Mouse (Mus musculus) cerebellum, adult 2 months (tissue): ENCODE measurements around the gene Mpped1. TPM values are rescaled to one million over a fixed set of nuclear protein-coding genes. Genes with fewer than 3 reads are reported as not detected.

Experiments
- DNase-seq, 2 experiments: peaks; one replicate each; pipeline ENCODE4 v3.0.0; 2021
- H3K27ac ChIP-seq: fragments of 200-500 bp; 2 replicates; pipeline ENCODE4 v1.5.1; 2012; ENCODE audit warnings: low read length, control low read depth, inconsistent platforms; ENCODE audit not compliant: insufficient read depth
- H3K27me3 ChIP-seq: fragments of 200-500 bp; 2 replicates; pipeline ENCODE4 v1.6.1; 2012; ENCODE audit warnings: inconsistent platforms, mild to moderate bottlenecking, low read length, moderate library complexity; ENCODE audit not compliant: control insufficient read depth, insufficient read depth
- H3K4me1 ChIP-seq: fragments of 200-500 bp; 2 replicates; pipeline ENCODE4 v1.6.1; 2011; ENCODE audit warnings: low read length; ENCODE audit not compliant: control insufficient read depth, insufficient read depth
- H3K4me3 ChIP-seq: fragments of 200-500 bp; replicated peaks from 2 replicates; pipeline ENCODE3; 2011; ENCODE audit warnings: mild to moderate bottlenecking, low read depth, low read length, control low read depth; ENCODE audit not compliant: insufficient read depth
- CTCF ChIP-seq: fragments of 200-500 bp; IDR thresholded peaks from 2 replicates; pipeline ENCODE4 v1.5.1; 2011; ENCODE audit warnings: low read depth, mild to moderate bottlenecking, control low read depth, low read length, moderate library complexity, borderline replicate concordance; ENCODE audit not compliant: insufficient read depth
- POLR2A ChIP-seq: fragments of 200-500 bp; IDR thresholded peaks from 2 replicates; pipeline ENCODE4 v1.6.1; 2011; ENCODE audit warnings: low read length, control low read depth, borderline replicate concordance; ENCODE audit not compliant: insufficient read depth
- WGBS: fragments of 180-500 bp; shearing (Covaris S2); methylation state at CpG from one replicate; pipeline ENCODE4 v1.1.7; 2018; 5-methylcytosine and 5-hydroxymethylcytosine counted together
- polyA plus RNA-seq: library from polyadenylated mRNA; depleted of rRNA; stranded (reverse); fragments of >200 nt; gene quantifications from 2 replicates; pipeline ENCODE4 v1.2.3, GENCODE M21; 2012; rRNA removed

Mpped1 gene
- polyA plus RNA-seq: 9.7 and 12.0 TPM in 2 replicates

GRCm38 (mm10) chr15:83779387-83779786 is at the start of gene Mpped1:
TSS of gene Mpped1 (plus strand) at chr15:83779467.
- TF ChIP-seq POLR2A (no peak), CTCF (no peak)
- WGBS: 9% methylated on average over 28 of the region's 37 CpGs
- Histone ChIP-seq H3K27me3 (peaks cover 2% of the 10 kb centered on the region; the same call in 1 of the 2 replicates), H3K4me1 (no peaks in the 10 kb centered on the region), H3K4me3 (no peak within 1 kb of the TSS), H3K27ac (no peak within 1 kb of the TSS)
- no peak for DNase-seq

GRCm38 (mm10) chr15:83740676-83741422 is 38.4 kb upstream of the Mpped1 start:
- Histone ChIP-seq H3K4me3 (no peak overlapping the region), H3K27ac (no peak overlapping the region), H3K27me3 (no peaks in the 10 kb centered on the region; the same call in 1 of the 2 replicates), H3K4me1 (no peaks in the 10 kb centered on the region; the same call in 1 of the 2 replicates)
- DNase-seq: no peak
- no peak for TF ChIP-seq CTCF
- no peak for TF ChIP-seq POLR2A
- WGBS: 29% methylated on average over 21 of the region's 21 CpGs

DNA sequence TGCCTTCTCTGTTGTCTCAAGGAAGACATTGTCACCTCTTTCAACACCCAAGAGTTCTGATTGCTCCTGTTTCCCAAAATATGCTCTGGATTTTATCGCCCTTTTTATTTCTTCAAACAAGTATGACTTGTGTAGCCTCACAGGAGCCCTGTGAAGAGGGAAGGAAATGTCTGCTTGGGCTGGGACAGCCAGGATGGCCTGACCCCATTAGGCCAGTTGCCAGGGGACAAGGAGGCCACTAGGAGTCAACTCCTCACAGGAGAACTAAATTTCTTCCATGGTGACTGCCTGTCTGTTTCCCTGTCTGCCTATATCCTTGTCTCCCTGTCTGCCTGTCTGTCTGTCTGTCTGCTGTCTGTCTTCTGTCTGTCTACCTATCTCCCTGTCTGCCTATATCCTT is 37.2 kb upstream of the Mpped1 start:
- WGBS: 97% methylated on average over 1 of the region's 1 CpGs
- Histone ChIP-seq H3K27ac (no peak overlapping the region), H3K4me3 (no peak overlapping the region), H3K27me3 (no peaks in the 10 kb centered on the region), H3K4me1 (no peaks in the 10 kb centered on the region)
- TF ChIP-seq POLR2A (no peak), CTCF (no peak)
- no peak for DNase-seq

- 35% methylated on average over 16 of the region's 16 CpGs for WGBS
- no peaks in the 10 kb centered on the region for H3K4me1 ChIP-seq
- no peak overlapping the region for H3K4me3 ChIP-seq
- H3K27ac ChIP-seq: no peak overlapping the region
- TF ChIP-seq CTCF: no peak
- H3K27me3 ChIP-seq: no peaks in the 10 kb centered on the region
- no peak for DNase-seq
Measured at GRCm38 (mm10) chr15:83746311-83746710, 33.0 kb upstream of the Mpped1 start.

DNA sequence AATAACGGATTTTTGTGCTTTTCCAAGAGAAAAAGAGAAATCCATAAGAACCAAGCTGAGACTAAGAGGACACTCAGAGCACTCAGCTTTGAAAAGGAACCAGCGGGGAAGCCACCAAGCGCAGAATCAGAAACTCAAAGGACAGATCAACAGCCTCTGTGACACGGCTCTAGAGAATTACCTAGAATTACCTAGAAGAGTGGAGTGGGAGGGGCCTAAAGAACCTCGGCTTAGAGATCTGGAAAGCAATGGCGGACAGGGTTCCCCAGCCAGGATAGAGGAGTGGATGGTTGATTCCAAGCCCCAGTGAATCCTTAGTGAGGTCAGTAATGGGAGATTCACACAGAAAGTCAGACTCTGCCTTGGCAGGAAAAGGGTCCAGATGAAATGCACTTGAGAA is 30.3 kb upstream of the Mpped1 start:
- WGBS: 77% methylated on average over 6 of the region's 6 CpGs
- Histone ChIP-seq H3K4me1 (no peaks in the 10 kb centered on the region), H3K27me3 (no peaks in the 10 kb centered on the region), H3K27ac (no peak overlapping the region), H3K4me3 (no peak overlapping the region)
- no peak for DNase-seq
- TF ChIP-seq POLR2A (no peak), CTCF (no peak)

GRCm38 (mm10) chr15:83749436-83749835 is 29.8 kb upstream of the Mpped1 start:
- Histone ChIP-seq H3K4me1 (no peaks in the 10 kb centered on the region), H3K4me3 (no peak overlapping the region), H3K27ac (no peak overlapping the region), H3K27me3 (no peaks in the 10 kb centered on the region)
- DNase-seq: no peak
- TF ChIP-seq CTCF: no peak
- TF ChIP-seq POLR2A: no peak
- 50% methylated on average over 9 of the region's 9 CpGs for WGBS

DNA sequence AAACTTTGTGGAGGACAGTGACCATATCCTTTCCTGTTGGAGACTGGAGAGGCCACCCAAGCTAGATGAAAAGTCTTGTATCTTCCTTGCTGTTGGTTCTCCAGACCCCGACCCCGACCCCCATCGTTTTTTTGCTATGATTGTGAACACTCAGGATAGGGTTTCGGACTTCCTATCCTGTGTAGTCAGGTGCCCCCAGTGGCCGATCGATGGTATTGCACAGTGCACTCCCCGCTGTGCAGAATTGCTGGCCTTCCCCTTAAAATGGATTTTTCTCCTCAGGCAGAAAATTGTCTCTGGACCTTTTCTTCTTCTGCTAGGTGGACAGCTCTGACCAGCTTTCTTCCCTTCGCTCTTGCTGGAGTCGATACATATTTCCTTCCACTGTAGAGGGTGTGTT is 22.5 kb upstream of the Mpped1 start:
- H3K4me1 ChIP-seq: no peaks in the 10 kb centered on the region
- H3K27ac ChIP-seq: no peak overlapping the region
- WGBS: 27% methylated on average over 9 of the region's 9 CpGs
- no peaks in the 10 kb centered on the region for H3K27me3 ChIP-seq
- peak; percentile 76 for TF ChIP-seq CTCF
- no peak for TF ChIP-seq POLR2A
- DNase-seq: no peak
- H3K4me3 ChIP-seq: no peak overlapping the region

DNA sequence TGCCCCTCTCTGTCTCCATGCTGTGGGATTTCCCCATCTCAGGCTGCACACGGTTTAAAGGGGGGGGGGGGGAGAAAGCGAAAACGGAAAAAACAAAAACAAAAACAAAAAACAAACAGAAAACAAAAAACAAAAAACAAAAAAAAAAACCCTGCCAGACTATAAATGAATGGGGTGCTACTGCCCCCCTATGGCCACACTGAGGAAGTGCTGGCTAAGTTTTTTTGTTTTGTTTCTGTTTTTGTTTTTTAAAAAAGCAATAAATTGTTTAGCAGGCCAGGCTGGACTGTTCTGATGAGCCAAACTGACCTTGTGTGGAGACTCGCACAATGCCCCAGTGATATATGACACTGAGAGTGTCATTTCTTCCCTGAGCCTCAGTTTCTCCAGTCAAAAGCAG is 20.3 kb upstream of the Mpped1 start:
- H3K27ac ChIP-seq: no peak overlapping the region
- WGBS: 24% methylated on average over 4 of the region's 4 CpGs
- H3K27me3 ChIP-seq: no peaks in the 10 kb centered on the region
- TF ChIP-seq POLR2A (no peak), CTCF (peak; percentile 45)
- H3K4me1 ChIP-seq: no peaks in the 10 kb centered on the region
- no peak for DNase-seq
- H3K4me3 ChIP-seq: no peak overlapping the region
